Mouse (Mus musculus) MN1 (cell line): ENCODE measurements around the gene Atp6v1g3.
A peak's percentile ranks its signal among the peaks of the same experiment; 100 is the strongest.

Experiments
- DNase-seq: peaks from one replicate; pipeline ENCODE4 v3.0.0-alpha.2; 2016; ENCODE audit warnings: low spot score

Gene Atp6v1g3

DNA sequence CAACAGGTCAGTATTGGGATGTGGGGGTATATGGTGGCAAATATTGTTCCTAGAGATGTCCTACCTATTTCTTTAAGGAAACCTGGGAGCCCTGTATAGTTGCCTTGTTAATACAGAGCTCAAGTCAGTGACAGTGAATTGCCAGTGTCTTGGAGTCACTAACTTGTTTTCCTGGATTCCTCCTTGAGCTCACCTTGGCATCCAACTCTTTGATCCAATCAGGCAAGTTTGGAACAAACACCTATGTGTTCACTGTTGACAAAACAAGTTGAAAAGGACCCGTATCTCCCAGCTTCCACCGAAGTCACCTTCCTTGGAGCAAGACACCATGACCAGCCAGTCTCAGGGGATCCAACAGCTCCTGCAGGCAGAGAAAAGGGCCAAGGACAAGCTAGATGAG, at the start of gene Atp6v1g3:
Gene Atp6v1g3, plus strand, starts transcription at position 301 of the 400 bp plus-strand sequence.
- no peak for DNase-seq

DNA sequence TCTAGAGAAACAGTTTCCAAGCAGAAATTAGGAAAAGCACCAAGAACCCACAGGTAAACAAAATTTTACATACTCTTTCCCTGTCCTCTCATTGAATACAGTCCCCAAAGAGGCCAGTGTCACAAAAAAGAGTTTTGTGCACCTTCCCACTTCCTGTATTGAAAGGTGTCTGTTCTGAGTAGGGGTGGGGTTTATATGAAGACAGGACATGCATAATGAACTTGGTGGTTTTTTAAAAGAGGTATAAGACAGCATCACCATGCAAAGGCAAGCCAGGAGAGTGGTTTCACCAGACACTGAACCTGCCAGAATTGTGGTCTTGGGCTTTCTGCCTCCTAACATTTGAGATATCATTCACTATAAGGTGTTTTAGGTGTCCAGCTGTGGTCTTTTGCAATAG, 40.5 kb upstream of the Atp6v1g3 start:
- DNase-seq: no peak

GRCm38 (mm10) chr1:138237252-138237651, 36.3 kb upstream of the Atp6v1g3 start:
- DNase-seq: no peak

DNA sequence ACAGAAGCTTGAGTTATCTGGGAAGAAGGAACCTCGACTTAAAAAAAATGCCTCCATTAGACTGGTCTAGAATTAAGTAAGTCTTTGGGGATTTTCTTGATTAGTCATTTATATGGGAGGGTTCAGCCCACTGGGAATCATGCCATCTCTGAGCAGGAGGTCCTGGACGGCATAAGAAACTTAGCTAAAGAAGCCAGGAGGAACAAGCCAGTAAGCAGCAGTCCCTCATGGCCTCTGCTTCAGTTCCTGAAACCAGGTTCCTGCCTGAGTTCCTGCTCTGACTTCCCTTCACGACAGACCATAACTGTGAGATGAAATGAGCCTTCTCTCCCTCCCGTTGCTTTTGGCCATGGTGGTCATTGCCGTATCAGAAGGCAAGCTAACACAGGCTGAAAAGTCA, 29.6 kb upstream of the Atp6v1g3 start:
- DNase-seq: peak; percentile 37

DNA sequence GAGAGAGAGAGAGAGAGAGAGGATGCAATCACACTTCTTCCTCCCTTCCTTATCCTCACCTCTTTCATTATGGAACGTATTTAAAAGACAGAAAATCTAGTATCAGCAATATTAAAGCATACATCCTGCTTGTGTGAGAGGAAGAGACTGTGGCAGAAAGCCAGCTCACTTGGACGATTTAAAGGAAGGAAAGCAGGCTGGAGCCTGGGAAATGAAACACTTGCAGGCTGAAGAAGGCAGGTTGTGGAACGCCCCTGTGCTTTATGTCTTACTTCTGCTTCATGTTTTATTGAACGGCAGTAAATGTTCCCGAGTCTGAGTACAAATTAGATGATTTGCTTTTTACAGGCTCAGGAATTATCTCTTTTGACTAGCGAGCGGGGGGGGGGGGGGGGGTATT, 29.1 kb upstream of the Atp6v1g3 start:
- peak; percentile 35 for DNase-seq

GRCm38 (mm10) chr1:138245103-138245502, 28.4 kb upstream of the Atp6v1g3 start:
- DNase-seq: no peak

DNA sequence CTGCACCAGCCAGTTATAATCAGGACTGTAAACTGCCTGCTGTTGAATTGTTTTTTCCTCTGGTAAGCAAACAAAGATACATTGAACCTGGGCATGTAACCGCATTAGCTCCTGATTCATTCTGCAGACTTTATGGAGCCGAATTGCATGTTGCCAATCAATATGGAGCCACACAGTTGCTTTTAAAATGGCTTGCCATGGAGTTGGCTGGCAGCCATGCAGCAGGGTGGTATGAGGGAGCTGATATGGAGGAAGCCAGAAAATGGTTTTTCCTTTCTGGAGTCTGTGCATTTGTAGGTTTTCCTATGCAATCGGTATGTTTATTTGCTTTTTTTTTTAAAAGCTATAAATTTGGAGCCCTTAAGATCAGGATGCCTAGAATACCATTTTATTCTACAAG, 28.0 kb upstream of the Atp6v1g3 start:
- DNase-seq: peak; percentile 26

DNA sequence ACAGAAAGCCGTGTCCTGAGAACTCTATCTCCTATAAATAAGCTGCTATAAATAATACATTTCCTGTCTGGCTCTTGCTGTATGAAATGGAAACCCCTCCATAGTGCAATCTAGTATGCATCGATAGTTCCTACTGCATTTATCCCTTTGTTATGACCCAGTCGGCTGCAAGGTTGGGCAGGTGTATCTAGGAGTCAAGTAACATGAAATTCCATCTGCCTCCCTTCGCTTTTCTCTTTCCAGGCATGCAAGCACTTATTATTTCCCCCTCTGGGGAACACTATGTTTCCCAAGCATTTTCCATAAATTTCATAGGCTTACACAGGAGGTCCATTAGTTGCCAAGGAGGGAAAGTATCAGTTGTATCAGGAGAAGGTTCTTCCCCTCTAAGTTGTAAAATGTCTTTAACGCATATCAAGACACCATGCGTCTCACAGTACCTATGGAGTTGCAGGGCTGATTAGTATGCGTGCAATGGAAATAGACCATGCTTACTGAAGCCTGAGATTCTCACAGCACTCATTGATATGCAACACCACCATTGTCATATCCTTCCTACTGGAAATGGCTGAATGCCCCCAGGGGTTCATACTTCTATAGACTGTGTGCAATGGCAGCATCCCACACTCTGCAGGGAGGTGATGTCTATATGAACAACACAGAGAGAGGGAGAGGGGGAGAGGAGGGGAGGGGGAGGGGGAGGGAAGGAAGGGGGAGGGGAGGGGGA, 26.9 kb upstream of the Atp6v1g3 start:
- no peak for DNase-seq

GRCm38 (mm10) chr1:138247699-138248483, 25.6 kb upstream of the Atp6v1g3 start:
- DNase-seq: no peak

DNA sequence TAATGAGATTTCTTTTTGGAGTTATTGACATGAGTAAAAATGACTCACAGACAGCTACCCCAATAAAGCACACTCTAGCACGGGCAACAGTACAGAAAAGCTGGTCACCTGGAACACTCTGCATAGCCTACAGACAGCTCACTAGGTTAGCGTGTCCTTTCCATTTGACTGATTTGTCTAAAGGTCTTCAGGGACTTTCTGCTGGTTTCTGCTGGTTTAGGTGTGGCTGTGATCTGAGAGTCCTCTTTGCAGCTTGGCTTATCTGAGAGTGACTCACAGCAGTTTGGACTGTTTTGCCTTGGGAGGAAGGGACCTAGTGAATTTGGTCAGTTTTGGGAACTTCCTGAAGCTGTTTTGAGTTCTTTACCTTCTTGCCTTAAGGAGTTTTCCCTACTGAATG, 24.8 kb upstream of the Atp6v1g3 start:
- DNase-seq: no peak

GRCm38 (mm10) chr1:138250951-138251350, 22.6 kb upstream of the Atp6v1g3 start:
- DNase-seq: no peak

DNA sequence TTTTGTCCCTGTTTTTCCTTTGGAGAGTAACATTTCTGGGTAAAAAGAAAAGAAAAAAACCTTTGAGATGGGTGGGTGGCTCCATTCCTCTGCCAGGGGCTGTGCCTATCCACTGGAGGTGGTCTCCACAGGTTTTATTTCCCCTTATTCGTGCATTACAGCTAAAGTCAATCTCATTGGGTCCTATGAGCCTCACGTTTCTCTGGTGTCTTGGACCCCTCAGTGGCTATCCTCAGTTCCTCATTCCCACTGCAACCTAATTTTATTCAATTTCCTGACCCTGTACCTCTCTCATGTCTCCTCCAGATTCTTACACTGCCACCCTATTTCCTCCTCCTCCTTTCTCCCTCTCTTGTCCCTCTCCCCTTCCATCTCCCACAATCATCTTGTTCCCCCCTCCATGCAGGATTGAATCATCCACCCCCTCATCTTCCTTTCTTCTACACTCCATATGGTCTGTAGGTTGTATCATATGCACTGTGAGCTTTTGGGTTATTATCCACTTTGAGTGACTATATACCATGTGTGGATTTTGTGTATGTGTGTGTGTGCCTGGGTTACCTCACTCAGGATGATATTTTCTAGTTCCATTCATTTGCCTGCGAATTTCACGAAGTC, 17.3 kb upstream of the Atp6v1g3 start:
- DNase-seq: no peak

DNA sequence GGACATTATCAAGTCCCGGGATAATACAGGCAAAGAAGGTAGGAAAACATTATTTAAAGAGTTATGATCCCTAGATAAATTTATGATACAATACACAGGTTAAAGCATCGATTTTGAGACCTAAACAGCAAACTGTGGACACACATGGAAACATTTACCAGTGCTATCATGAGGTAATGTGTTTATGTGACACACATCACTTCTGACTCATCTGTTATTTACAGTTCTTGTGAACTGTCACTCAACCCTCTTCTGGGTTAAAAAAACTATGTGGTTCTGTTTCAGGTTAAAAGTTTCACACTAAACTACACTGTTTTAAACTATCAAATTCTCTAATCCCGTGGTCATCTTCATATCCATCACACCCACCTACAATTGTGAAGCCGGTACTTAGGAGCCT, 14.8 kb upstream of the Atp6v1g3 start:
- no peak for DNase-seq

- no peak for DNase-seq
Observed at GRCm38 (mm10) chr1:138261520-138261919, 12.0 kb upstream of the Atp6v1g3 start.

DNA sequence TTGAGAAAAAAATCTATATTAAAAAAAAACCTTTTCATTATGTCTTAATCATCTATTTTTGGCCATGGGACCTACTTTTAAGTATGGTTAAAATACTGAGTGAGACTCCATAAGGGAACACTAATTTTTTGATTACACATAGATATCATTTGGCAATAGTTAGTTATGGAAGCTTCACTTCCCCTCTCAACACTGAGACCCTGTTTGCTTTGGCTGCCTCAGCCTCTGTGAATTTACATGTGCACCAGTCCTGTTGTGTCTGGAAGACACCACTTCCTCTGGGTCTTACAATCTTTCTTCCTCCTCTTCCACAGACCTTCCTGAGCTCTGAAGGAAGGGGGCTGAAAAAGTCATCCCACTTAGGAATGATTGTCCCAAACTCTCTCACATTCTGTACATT, 11.1 kb upstream of the Atp6v1g3 start:
- no peak for DNase-seq

DNA sequence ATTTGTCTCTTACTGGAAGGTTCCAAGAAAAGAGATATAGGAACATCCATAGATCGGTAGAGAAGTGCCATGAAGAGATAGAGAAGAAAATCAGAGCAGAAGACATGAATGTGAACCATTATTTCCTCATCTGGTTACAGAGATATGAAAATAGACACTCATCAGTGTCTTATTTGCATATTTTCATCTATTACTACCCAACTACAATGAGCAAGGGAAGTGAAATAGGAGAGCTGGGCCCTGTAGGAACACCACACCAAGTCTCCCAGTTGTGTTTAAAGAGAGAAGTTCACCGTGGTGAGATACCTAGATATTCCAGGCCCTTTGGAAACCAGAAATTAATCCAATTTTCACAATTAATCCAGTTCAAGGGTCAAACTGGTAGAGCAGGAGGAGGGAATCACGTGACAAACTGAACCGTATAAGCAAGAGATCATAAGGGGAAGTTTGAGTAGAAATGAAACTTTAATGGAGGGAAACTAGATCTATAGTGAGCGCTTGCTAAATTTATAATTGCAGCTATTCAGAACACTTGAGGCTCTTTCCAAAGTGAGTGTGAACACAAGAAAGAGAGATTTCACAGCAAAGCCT, 6.0 kb upstream of the Atp6v1g3 start:
- no peak for DNase-seq

DNA sequence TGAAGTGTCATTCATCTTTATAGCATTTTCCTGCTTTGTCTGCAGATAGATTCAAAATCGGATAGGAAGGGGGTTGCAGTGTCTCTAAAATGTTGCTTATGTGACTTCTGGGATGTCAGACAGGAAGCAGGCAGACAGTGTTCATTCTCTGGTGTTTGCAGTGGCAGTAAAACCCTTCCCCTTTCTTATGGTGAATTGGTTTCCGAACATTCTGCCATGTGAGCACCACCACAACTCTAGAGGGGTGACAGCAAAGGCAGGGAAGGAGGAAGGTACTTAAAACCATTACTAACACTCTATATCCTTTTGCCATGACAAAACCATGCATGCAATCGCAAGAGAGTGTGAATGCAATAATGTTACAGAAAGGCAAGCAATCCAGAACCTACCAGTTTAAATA, 1.4 kb downstream of the Atp6v1g3 start:
- DNase-seq: no peak

- DNase-seq: peak; percentile 40
Observed at GRCm38 (mm10) chr1:138275859-138276258, 2.3 kb downstream of the Atp6v1g3 start.

- no peak for DNase-seq
Observed at GRCm38 (mm10) chr1:138281139-138281538, 7.6 kb downstream of the Atp6v1g3 start.

DNA sequence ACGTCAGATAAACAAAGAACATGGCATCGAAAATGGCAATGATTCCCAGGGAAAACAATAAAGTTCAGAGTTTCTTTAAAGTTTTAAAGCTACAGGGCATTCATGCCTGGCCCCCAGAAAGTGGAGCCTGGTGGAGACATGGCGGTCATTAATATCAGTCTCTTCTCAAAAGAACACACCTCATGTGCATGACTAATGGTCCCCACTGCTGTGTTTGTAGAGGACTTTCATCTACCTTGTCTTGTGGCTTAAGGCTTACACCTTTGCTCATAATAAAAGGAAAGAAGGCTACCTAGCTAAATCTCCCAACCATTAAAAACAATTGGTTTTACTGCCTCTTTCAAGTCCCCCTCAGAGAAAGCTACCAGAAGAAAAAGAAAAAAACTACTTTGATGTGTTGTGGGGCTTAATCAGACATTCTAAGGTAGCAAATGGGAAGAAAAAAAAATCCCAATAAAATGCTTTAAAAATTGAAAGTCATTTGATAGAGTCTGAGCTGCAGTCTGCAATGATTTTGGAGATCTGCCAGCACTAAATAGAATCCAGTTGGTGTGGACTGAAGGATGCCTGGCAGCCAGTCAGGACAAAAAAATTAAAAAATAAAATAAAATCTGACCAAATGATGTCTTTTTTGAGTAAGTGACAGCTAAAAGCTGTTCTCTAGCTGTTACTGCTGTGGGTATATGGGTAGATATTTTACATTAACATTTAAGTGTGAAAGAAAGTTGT, 9.0 kb downstream of the Atp6v1g3 start:
- DNase-seq: no peak

DNA sequence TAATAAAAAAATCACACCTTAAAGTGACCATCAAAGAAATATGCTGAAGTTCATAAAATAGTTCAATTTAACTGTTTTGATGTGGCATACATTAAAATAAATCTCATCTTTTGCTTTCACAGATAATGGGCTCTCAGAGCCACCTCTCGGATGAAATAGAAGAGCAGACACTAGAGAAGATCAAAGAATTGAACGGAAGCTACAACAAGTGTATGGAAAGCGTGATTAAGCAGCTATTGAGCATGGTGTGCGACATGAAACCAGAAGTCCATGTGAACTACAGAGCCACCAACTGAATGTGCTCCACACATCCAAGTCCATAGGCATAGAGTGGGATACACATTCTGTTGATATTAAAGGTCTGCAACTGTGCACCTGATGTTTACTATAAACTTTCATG, 14.1 kb downstream of the Atp6v1g3 start:
- no peak for DNase-seq

DNA sequence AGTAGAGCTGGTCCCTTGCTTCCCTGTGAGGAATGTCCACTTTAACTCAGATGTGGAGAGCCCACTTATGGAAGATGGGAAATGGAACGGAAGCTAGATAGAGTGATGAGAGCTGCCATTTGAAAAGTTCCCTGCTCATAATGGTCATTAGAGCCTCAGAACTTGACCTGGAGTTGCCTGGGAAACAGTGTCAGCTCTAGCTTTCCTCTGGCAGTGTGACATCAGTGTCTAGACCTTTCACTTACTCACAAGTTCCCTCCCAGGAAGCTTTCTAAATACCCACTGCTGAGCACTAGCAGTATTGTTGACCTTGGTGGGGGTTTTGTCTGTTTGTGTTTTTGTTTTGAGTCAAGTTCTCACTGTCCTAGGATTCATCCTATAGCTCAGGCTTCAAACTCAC, 15.2 kb downstream of the Atp6v1g3 start:
- DNase-seq: no peak
